Mouse (Mus musculus): ENCODE measurements around the gene Ovol3.
A peak's percentile ranks its signal among the peaks of the same experiment; 100 is the strongest.

Ovol3 gene

DNA sequence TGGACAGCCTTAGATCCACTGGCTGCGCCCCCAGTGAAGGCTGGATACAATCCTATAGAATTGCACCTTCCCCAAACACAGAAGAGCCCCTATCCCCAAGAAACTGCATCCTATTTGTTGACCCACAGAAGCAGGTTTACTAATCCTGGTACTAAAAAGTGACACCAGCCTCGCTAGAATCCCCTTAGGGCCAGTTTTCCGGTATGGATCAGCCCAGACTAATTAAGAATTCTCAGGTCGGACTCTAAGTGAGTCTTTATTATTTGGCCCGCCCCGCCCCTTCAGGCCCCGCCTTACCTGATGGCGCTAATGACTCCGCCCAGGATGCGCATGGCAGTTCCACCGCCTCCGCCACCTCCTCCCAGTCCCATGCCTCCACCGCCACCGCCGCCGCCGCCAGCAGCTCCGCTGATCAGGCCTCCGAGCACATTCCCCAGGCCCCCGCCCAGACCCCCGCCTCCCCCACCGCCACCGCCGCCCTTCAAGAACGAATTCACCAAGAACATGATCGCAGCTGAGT, 41.9 kb downstream of the Ovol3 start:
- DNase-seq, result peak; percentile 87

DNA sequence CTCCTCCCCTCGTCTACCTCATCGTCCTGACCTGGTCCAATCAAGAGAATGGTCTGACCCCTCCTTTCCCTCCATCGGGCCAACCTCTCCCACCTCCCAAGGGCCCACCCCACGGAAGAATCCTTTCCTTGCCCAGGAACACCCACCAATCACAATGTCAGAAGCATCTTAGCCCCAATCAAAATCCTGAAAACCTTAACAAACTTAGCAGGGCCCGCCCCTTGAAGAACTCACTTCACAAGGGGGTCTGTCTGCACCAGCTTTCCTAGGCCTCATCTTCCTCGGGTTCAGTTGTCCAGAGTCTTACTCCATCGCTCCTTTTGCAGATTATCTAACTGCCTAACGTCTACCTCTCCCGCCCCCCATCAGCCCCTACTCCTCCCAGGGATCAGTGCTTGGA, 42.5 kb downstream of the Ovol3 start:
- no peak for DNase-seq

DNA sequence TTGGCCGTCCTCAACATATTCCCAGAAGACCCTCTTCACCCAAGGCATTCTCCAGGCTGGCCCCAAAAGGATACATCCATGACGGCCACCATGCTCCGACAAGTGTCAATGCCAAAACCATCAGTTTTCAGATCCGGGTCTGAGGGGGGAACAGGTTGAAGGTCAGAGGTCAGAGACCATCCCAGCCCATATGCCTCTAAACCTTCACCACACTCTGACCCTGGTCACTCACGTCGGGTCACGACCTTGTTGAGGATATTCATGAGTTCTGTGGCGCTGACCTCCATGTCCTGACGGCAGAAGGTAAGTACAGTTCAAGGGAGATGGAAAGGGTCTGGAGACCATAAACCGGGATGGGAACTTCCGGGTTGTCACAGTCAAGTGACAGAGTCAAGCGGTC, 43.4 kb downstream of the Ovol3 start:
- no peak for DNase-seq

DNA sequence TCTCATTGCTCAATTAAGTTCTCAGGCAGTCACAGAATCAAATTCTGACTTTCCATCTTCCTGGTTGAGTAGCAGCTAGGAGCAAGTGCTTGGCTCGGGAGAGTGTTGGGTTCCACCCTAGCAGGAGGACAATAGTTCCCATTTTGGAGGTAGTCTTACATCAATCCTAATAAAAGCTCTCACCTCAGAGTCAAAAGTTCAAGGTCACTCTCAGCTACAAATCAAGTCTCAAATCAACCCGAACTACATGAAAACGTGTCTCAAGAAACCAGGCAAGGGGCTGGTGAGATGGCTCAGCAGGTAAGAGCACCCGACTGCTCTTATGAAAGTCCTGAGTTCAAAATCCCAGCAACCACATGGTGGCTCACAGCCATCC, 46.4 kb downstream of the Ovol3 start:
- no peak for DNase-seq

DNA sequence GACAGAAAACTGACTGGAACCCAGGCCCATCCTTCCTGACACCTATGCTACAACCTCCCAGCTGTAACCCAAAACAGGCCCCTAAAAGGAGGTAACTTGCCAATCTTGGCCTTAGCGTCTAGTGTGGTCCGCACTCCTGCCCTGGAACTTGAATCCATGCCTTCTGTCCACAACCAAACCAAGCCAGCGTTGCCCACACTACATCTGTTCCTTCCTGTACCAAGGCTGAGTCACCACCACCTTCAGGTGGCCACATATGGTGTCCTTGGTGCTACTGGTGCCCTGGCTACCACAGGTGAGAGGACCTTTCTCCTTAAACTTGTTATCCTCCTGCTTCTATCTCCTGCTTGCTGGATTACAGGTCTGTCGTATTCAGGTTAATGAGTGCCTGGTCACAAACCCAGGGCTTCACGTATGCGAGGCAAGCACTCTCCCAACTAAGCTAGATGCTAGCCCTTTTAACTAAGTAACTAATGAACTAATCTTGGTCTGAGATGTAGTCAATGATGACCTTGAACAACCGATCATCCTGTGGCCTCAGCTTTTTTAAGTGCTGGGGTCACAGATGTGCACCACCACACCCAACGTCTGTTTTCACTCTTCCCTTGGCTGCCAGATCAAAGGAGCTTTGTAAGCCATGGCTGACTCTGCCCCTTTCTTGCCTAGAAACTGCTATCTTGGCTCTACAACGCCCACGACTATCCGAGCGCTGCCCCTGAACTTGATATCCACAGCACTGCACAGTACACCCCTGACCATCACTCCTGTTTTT, 47.0 kb downstream of the Ovol3 start:
- DNase-seq, result no peak

DNA sequence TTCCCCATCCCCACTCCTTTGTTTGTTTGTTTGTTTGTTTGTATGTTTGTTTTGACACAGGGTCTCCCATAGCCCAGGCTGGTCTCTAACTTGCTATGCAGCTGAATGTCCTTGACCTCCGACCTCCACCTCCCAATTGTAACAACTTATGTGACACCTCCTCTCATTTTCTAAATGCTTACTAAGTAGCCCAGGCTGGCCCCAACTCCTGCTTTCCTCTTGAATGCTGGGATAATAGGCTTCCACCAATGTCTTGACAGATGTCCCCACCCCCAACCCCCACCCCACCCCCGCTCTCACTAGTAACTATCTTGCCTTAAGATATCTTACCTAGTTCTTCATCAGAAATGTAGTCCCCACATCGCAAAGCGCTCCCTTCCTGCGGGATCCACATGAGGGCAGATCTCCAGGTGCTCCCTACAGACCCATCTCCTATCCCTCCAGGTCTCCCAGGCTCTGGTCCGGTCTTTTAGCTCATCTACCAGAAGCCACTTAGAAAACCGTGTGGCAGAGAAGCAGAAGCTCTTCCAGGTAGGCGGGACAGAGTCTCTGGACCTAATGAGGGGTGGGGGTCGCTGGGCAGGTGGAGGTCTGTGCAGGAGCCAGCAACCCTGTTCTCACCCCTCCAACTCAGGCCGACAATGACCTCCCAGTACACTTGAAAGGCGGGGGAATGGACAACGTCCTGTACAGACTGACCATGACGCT, 50.7 kb downstream of the Ovol3 start:
- DNase-seq, result no peak

DNA sequence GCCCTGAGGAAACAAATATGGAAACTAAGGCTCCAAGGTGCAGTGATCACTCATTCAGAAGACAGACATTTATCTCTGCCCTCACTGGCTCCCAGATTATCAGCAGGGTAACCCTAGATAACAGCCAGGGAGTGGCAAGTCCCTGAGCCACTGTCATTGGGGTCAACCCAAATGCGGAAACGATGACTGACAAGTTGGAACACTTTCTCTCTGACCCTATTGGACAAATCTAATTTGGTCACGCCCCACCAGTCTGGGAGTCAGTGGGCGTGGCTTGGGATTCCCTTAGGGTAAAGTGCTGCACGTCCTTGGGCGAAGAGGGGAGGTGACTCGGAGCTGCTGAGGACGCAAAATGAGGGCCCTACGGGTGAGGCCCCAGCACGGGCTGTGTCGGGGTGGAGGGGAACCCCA, 51.6 kb downstream of the Ovol3 start, which contains the start of gene Cox7a1:
TSS of gene Cox7a1 (plus strand) at position 266 of the 411 bp plus-strand sequence.
- DNase-seq, result peak; percentile 96

Measured in lung, postnatal 10 days (tissue).